Mouse (Mus musculus) naive thymus-derived CD4-positive, alpha-beta T cell, adult 5 months (primary cell): ENCODE results near the gene Pebp1. TPM values are rescaled to one million over a fixed set of nuclear protein-coding genes. Genes with fewer than 3 reads are reported as not detected.

Experiments used
- polyA plus RNA-seq: library from polyadenylated mRNA; unstranded; fragments of 100-300 nt; shearing (Covaris generic); gene quantifications from one replicate; pipeline ENCODE4 v1.2.1, GENCODE M21; 2017

Pebp1 gene
- polyA plus RNA-seq, result 154 TPM

GRCm38 (mm10) chr5:117286831-117287822 is at the start of gene Pebp1:
Gene Pebp1, minus strand, starts transcription at chr5:117287625.

GRCm38 (mm10) chr5:117318741-117319629 is 31.6 kb upstream of the Pebp1 start, which contains the start of gene Vsig10:
Gene Vsig10, plus strand, starts transcription at chr5:117319083.

Other genes with a start within 250 kb of the Pebp1 start
- gene Suds3, start 171.5 kb downstream of the Pebp1 start, polyA plus RNA-seq, result 71.1 TPM
- gene Taok3, start 167.5 kb downstream of the Pebp1 start, polyA plus RNA-seq, result 100 TPM
- not detected for gene Vsig10, start 31.5 kb upstream of the Pebp1 start, polyA plus RNA-seq
- gene Wsb2, start 69.7 kb upstream of the Pebp1 start, polyA plus RNA-seq, result 53.8 TPM
- 20.3 TPM for gene Rfc5, start 101.4 kb upstream of the Pebp1 start, polyA plus RNA-seq
- gene Ksr2, start 126.4 kb upstream of the Pebp1 start, polyA plus RNA-seq, result 1.0 TPM